Mouse (Mus musculus) fibroblast of lung, adult 2 months (primary cell): ENCODE results near the gene Atl3.

Source experiments
- DNase-seq: peaks from one replicate; pipeline ENCODE4 v3.0.0-alpha.2; 2011; ENCODE audit warnings: low read depth

The Atl3 gene

DNA sequence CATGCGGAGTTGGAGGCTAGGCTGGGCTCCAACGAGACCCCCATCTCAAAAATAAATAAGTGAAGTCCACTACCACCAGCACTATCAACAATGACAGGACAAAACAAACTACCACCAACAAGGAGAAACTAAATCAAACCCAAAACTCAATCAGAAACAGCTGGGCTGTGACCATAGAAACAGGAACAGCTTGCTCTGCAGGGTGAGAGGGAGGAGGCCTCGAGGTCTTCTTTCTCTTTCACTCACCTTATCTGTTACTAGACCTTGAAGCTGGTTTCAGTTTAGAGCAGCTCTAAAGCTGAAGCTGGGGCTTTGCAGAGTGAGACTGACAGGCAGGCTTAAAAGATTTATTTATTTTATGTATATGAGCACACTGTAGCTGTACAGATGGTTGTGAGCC is 67.6 kb downstream of the Atl3 start:
- DNase-seq, result no peak

GRCm38 (mm10) chr19:7562601-7563129 is 68.8 kb downstream of the Atl3 start:
- DNase-seq, result peak; percentile 44

DNA sequence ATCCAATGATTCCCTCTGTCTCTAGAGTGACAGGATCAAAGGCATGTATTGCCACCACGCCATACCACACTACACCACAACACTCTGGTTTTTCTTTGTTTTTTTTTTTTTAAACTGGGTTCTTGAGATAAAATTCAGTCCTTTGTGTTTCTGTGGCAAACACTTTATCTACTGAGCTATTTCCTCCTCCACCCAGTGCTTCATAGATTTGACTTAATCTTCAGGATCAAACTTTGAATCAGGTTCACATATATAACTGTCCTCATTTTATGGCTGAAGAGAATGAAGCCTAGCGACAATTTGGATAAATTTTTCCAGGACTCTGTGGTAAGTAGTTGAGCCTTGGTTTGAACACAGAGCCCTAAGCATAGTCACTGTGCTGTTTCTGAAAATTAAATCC is 69.8 kb downstream of the Atl3 start:
- DNase-seq, result no peak

GRCm38 (mm10) chr19:7564457-7564856 is 70.6 kb downstream of the Atl3 start:
- DNase-seq, result no peak

DNA sequence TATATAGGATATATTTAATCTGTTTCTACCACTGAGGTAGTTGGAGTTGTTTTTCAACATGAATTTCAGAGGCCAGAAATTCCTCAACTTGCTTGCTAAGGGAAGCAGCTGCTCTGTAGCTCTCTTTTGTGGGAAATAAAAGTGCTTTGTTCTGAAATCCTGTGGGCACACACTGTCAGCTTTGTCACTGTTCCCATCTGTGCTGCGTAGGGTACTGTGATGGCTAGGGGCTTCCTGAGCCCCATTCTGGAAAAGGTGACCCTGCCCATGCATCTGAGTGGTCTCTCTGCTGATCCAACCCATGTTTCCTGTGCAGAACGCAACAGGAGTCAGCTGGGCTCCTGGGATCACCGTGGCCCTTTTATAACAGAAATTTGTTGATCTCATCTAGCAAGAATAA is 73.0 kb downstream of the Atl3 start:
- DNase-seq, result no peak

- DNase-seq, result no peak
Measured at GRCm38 (mm10) chr19:7568364-7568763, 74.5 kb downstream of the Atl3 start.

DNA sequence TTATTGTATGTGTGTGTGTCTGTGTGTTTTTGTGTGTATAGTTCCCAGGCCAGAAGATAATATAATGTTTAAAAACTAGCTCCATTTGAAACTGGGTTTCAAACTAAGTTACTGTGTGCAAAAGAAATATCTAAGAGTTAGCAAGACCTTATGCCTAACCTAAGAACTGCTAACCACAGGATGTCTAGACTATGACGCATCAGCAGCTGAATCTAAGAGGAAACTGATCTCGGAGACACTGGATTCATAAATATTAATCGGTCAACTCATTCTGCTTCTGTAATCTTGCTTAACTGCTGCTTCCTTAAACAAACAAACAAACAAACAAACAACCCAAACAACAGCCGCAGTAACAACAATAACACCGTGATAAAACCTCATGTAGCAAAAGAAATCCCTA is 75.8 kb downstream of the Atl3 start:
- peak; percentile 52 for DNase-seq

DNA sequence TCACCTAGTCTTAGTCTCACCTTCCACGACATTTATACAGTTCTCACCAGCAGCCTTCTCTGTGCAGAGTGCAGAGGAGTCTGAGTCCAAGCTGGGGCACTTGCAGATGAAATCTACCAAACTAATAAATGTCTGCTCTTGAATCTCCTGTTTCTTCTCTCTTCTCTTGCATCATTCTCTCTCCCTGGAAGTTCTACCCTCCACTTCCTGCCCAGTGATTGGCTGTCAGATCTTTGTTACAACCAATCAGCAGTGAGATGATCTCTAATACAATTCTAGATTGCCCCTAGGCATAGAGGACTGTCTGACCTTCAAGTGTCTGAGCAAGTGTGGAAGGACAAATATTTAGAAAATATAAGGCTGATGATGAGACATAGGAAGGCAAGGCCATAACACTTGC is 82.3 kb downstream of the Atl3 start:
- DNase-seq, result no peak

DNA sequence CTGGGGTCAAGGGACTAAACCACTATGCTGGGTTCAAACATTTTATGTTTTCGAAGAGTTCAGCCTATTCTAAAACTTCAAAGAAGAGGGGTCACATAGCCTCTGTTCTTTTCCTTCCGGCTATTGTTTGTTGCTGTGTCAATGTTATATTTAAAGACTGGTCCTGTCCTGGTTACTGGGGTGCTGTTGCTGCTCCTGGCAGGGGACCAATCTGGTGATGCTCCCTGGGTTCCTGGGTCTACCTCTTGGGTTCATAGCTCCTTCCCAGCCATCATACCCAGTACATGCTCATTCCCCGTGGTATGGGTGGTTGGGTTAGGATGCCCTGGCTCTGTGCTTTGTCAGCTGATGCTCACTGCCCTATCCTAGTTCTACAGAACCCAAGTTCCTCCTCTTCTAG is 83.9 kb downstream of the Atl3 start:
- DNase-seq, result no peak

DNA sequence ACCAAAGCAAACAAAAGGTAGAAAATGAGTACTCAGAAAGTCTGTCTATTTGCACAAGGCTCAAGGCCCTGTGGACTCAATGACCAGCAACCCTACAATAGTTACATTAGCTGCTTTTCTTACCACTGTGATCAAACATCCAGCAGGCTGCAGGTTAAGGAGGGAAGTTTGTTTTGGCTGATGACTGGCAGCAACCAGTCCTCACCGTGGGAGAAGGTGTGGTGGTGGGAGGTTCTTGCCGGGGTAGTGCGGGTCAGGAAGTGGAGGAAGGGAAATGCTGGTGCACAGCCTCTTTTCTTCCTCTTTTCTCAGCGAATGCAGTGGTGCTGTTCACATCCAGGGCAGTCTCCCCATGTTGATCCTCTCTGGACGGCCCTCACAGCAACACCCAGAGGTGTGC is 87.2 kb downstream of the Atl3 start:
- DNase-seq, result no peak

- DNase-seq, result no peak
Measured at GRCm38 (mm10) chr19:7583101-7583500, 89.3 kb downstream of the Atl3 start.

DNA sequence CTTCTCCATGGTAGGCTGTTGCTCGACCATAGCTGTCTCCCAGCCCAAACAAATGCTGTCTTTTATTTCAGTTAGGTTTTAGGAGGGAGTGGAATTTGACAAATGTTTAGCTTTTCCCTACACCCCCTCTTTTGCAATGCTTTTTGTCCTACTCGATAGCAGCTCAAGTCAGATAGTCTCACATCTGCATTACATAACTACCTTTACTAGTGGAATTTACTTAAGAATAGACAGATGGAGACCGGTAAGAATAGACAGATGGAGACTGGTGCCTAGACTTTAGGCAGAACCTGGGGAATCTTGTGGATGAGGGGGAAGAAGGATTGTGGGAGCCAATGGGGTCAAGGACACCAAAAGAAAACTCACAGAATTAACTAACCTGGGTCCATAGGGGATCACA is 89.8 kb downstream of the Atl3 start:
- no peak for DNase-seq

- no peak for DNase-seq
Measured at GRCm38 (mm10) chr19:7585279-7585678, 91.4 kb downstream of the Atl3 start.

GRCm38 (mm10) chr19:7585764-7586163 is 91.9 kb downstream of the Atl3 start:
- DNase-seq, result no peak
